Mouse (Mus musculus) ES-Bruce4 (cell line): ENCODE measurements around the gene Hist1h3i. TPM values are rescaled to one million over a fixed set of nuclear protein-coding genes. Genes with fewer than 3 reads are reported as not detected.
"Not testable (repeated sequence)": the region's sequence is repeated elsewhere in the genome, so short reads cannot be mapped to it uniquely, and the experiment has no call there.

Source experiments
- H3K27ac ChIP-seq: 2 replicates; pipeline ENCODE4 v1.5.1; 2012; ENCODE audit warnings: low read length, inconsistent platforms; ENCODE audit not compliant: insufficient read depth
- H3K27me3 ChIP-seq: 2 replicates; pipeline ENCODE4 v1.6.1; 2012; ENCODE audit warnings: mild to moderate bottlenecking, low read length, inconsistent platforms; ENCODE audit not compliant: control insufficient read depth, poor library complexity, insufficient read depth, severe bottlenecking
- H3K36me3 ChIP-seq: 2 replicates; pipeline ENCODE4 v1.6.1; 2012; ENCODE audit warnings: inconsistent platforms, mild to moderate bottlenecking, low read length, moderate library complexity; ENCODE audit not compliant: control insufficient read depth, poor library complexity, insufficient read depth, severe bottlenecking
- H3K4me1 ChIP-seq: one replicate; pipeline ENCODE4 v1.8.1; 2011; ENCODE audit warnings: low read length; ENCODE audit not compliant: control insufficient read depth, insufficient read depth
- H3K4me3 ChIP-seq: 2 replicates; pipeline ENCODE4 v1.5.1; 2011; ENCODE audit warnings: low read depth, mild to moderate bottlenecking, low read length
- H3K9ac ChIP-seq: 2 replicates; pipeline ENCODE4 v1.6.1; 2012; ENCODE audit warnings: low read depth, mild to moderate bottlenecking, inconsistent platforms; ENCODE audit not compliant: poor library complexity, severe bottlenecking
- H3K9me3 ChIP-seq: replicated peaks from 2 replicates; pipeline ENCODE4 v1.6.1; 2012; ENCODE audit warnings: mild to moderate bottlenecking, low read length, inconsistent platforms; ENCODE audit not compliant: control insufficient read depth, poor library complexity, insufficient read depth, severe bottlenecking
- CTCF ChIP-seq: IDR thresholded peaks from one replicate; pipeline ENCODE4 v1.8.1; 2011; ENCODE audit warnings: low read depth, low read length
- EP300 ChIP-seq: IDR thresholded peaks from 2 replicates; pipeline ENCODE4 v1.6.1; 2011; ENCODE audit warnings: low read depth, low read length; ENCODE audit not compliant: insufficient read depth
- POLR2A ChIP-seq: IDR thresholded peaks from one replicate; pipeline ENCODE4 v1.8.1; 2011; ENCODE audit warnings: low read length; ENCODE audit not compliant: insufficient read depth
- polyA plus RNA-seq: library from polyadenylated mRNA; stranded (reverse); fragments of >200 nt; gene quantifications from 2 replicates; pipeline ENCODE4 v1.2.4, GENCODE M21; 2011; ENCODE audit warnings: low read depth; ENCODE audit not compliant: missing spikeins, insufficient read depth, insufficient read length

Hist1h3i gene
- polyA plus RNA-seq, 1 experiment, result not detected

- peak; percentile 84 for TF ChIP-seq POLR2A
- Histone ChIP-seq H3K9ac (peak overlapping the region; percentile 74), H3K27ac (peak overlapping the region; percentile 63), H3K4me3 (peak overlapping the region; percentile 91)
- not testable (repeated sequence) for H3K36me3 ChIP-seq, H3K4me1 ChIP-seq, H3K27me3 ChIP-seq, H3K9me3 ChIP-seq
Observed at GRCm38 (mm10) chr13:21782361-21783254, 562 bp downstream of the Hist1h3i start.

DNA sequence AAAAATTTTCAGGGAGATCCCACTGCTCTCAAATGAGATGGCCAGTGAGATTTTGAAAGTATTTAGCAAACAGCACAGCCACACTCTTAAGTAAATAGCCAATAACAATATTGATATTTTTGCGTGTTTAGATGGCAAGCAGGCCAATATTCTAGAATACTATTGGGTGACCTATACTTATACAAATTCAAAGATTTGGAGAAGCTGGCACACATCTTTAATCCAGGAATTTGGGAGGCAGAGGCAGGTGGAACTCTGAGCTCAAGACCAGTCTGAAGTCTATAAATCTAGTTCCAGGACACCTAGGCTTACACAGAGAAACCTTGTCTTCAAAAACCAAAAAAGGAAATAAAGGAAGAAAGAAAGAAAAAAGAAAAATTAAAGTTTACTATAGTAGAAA, 1.5 kb downstream of the Hist1h3i start:
- Histone ChIP-seq H3K27me3 (no peaks in the 10 kb centered on the region), H3K4me3 (no peak overlapping the region), H3K4me1 (peaks cover 2% of the 10 kb centered on the region), H3K27ac (no peak overlapping the region), H3K9ac (no peak overlapping the region), H3K36me3 (no peaks in the 10 kb centered on the region), H3K9me3 (no peaks in the 10 kb centered on the region)
- no peak for TF ChIP-seq EP300
- TF ChIP-seq POLR2A, result no peak
- no peak for TF ChIP-seq CTCF

GRCm38 (mm10) chr13:21781021-21781555, 2.1 kb downstream of the Hist1h3i start:
- Histone ChIP-seq H3K27ac (no peak overlapping the region), H3K4me1 (peaks cover 2% of the 10 kb centered on the region), H3K9ac (0 out of 2 replicates have a peak overlapping the region, but pooled peaks have one; percentile 25), H3K4me3 (no peak overlapping the region), H3K27me3 (no peaks in the 10 kb centered on the region), H3K9me3 (no peaks in the 10 kb centered on the region), H3K36me3 (no peaks in the 10 kb centered on the region)
- TF ChIP-seq EP300 (no peak), POLR2A (no peak), CTCF (no peak)

- TF ChIP-seq POLR2A (peak; percentile 92), EP300 (no peak), CTCF (no peak)
- no peaks in the 10 kb centered on the region for H3K36me3 ChIP-seq
- peak within 1 kb of the TSS; percentile 78 for H3K4me3 ChIP-seq
- peak within 1 kb of the TSS; percentile 93 for H3K27ac ChIP-seq
- no peaks in the 10 kb centered on the region for H3K27me3 ChIP-seq
- H3K4me1 ChIP-seq, result peaks cover 2% of the 10 kb centered on the region
- no peaks in the 10 kb centered on the region for H3K9me3 ChIP-seq
- peak within 1 kb of the TSS; percentile 88 for H3K9ac ChIP-seq
Observed at GRCm38 (mm10) chr13:21779767-21780731, 3.1 kb downstream of the Hist1h3i start, which contains the start of gene Hist1h1b. Hist1h1b (minus strand) TSS chr13:21780625.

DNA sequence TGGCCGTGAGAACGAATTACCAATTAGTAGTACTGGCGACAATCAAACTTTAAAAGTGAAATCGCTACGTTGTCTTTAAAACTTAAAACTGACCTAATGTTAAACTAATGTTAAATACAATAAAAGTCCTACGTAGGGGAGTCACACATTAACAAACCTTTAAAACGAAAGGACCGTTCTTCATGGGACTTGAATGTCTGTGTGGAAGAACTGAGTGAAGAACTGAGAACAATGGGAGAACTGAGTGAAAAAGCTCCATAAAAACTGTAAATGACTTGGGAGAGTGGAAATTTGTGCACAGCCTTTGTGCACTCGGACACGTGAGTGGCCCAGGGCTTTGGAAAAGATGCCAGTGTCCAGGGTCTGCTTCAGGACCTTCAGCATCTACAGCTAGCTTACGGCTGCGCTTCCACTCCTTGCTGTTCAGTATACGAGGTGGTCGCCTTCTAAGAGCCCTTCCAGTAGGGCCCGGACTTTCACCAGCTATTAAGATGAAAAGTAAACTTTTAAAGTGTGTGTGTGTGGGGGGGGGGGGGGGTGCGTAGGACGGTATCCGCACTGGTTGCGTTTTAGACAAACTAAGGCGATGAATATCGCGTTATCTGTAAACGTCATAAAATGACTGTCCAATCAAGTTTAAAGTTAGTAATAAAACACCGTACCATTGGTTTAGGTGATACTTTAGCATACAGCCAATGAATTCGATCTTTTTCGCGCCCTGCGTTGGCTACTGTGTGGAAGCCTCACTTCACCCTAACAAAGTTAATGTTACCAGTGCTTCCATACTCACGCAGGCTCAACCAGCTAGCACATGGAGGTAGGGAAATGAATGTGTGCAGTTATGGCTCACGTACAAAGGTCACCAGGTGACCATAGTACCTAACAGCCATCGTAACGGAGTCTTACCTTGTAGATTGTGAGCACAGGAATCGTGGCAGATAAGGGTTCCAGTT, 4.1 kb downstream of the Hist1h3i start:
- Histone ChIP-seq H3K36me3 (no peaks in the 10 kb centered on the region), H3K9ac (peak overlapping the region; percentile 88), H3K4me1 (no peaks in the 10 kb centered on the region), H3K4me3 (peak overlapping the region; percentile 94), H3K9me3 (no peaks in the 10 kb centered on the region), H3K27ac (peak overlapping the region; percentile 93), H3K27me3 (no peaks in the 10 kb centered on the region)
- TF ChIP-seq POLR2A (peak; percentile 99), EP300 (no peak)
